In the genomic region with DNA sequence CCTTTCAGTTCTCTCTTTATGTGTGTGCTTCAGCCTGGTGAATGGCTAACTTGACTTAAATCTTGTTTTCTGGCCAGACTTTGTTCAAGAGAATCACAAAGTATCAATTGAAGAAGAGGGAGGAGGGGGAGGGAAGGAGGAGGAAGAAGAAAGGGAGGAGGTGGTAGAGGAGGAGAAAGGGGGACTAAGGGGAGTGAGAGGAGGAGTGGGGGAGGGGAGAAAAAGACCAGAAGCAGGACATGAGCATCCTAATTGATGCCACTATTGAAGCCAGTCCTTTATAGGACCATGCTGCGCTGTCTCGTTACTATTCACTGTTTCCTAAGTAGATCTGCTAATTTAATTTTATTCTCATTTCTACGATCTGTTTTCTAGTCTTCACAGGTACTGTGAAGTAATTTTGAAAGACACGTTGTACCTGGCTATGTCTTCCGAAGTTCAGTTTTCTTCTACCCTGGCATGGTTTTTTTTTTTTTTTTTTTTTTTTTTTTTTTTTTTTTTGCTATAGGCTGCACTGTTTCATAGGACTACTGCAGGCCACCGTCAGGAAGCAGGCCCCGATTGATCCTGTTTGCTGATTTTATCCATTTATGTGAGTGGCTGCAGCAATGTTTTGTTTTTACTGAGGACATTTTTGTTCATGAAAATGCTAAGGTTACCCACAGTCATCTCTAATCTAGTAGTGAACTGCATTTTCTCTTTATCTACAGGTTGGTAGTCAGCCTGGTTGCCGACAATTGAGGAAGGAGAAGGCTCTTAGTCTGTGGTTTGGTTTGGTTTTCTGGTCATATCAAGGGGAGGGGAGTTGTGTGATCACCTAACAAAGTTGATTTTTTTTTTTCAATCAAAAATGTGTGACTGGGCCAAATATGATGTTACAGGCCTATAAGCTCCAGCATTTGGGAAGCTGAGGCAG, we compare ENCODE assay signal across 12 mouse cellular contexts.
DNase-seq lines count a peak whose midpoint lies in the region; ATAC-seq lines count a peak whose summit lies in the region.
"Had no signal": no experiment of that assay in that cellular context is flagged by ENCODE, and none has a peak within 500 bp of the region (broad histone marks: within the 10 kb centered on the region; RNA-seq: fewer than 3 reads in every experiment).

No protein-coding gene starts in this region.

- H3K9ac ChIP-seq in heart, embryonic 13.5 days: no peak overlapping the region
- no peak overlapping the region for H3K9ac ChIP-seq in heart, embryonic 12.5 days
- no peak overlapping the region for H3K9ac ChIP-seq in hindbrain, embryonic 14.5 days
- no peak overlapping the region for H3K9ac ChIP-seq in neural tube, embryonic 14.5 days (replicated peaks; ENCODE audit: low read depth, low read length)

- 0 out of 2 replicates have a peak overlapping the region, but pooled peaks have one; percentile 3 for H3K4me2 ChIP-seq in heart, embryonic 13.5 days
- H3K4me2 ChIP-seq in heart, embryonic 12.5 days: no peak overlapping the region
- H3K4me2 ChIP-seq in hindbrain, embryonic 14.5 days (replicated peaks): no peak overlapping the region
- no peak overlapping the region for H3K4me2 ChIP-seq in neural tube, embryonic 14.5 days (ENCODE audit: low read depth, low read length)

- ATAC-seq in heart, embryonic 13.5 days (ENCODE audit: extremely low read depth, insufficient number of reproducible peaks, low FRiP score, low TSS enrichment): no peak
- ATAC-seq in heart, embryonic 12.5 days (ENCODE audit: insufficient number of reproducible peaks, low FRiP score): no peak
- ATAC-seq in hindbrain, embryonic 14.5 days (ENCODE audit: low FRiP score): peak; percentile 57; the same call in 1 of the 2 replicates
- ATAC-seq in neural tube, embryonic 14.5 days (ENCODE audit: low read depth): peak; percentile 68

- H3K4me1 ChIP-seq in heart, embryonic 13.5 days: peaks cover 13% of the 10 kb centered on the region
- H3K4me1 ChIP-seq in heart, embryonic 12.5 days (replicated peaks): no peaks in the 10 kb centered on the region
- H3K4me1 ChIP-seq in hindbrain, embryonic 14.5 days (replicated peaks; ENCODE audit: control insufficient read depth, insufficient read depth, low read length): peaks cover 6% of the 10 kb centered on the region
- peaks cover 6% of the 10 kb centered on the region for H3K4me1 ChIP-seq in neural tube, embryonic 14.5 days (ENCODE audit: control insufficient read depth, insufficient read depth, low read length)

- no peaks in the 10 kb centered on the region for H3K27me3 ChIP-seq in heart, embryonic 13.5 days (replicated peaks)
- no peaks in the 10 kb centered on the region for H3K27me3 ChIP-seq in heart, embryonic 12.5 days (replicated peaks)
- no peaks in the 10 kb centered on the region for H3K27me3 ChIP-seq in hindbrain, embryonic 14.5 days (ENCODE audit: control insufficient read depth, insufficient read depth, low read length)
- H3K27me3 ChIP-seq in neural tube, embryonic 14.5 days (ENCODE audit: control insufficient read depth, insufficient read depth, low read length): no peaks in the 10 kb centered on the region

- H3K9me3 ChIP-seq in heart, embryonic 13.5 days: no peaks in the 10 kb centered on the region
- no peaks in the 10 kb centered on the region for H3K9me3 ChIP-seq in heart, embryonic 12.5 days (replicated peaks)
- no peaks in the 10 kb centered on the region for H3K9me3 ChIP-seq in hindbrain, embryonic 14.5 days (ENCODE audit: control insufficient read depth, low read length)
- no peaks in the 10 kb centered on the region for H3K9me3 ChIP-seq in neural tube, embryonic 14.5 days (ENCODE audit: control insufficient read depth, low read length)

- H3K27ac ChIP-seq in heart, embryonic 13.5 days (replicated peaks): peak overlapping the region; percentile 31
- no peak overlapping the region; the same call in 1 of the 2 replicates for H3K27ac ChIP-seq in heart, embryonic 12.5 days (ENCODE audit: poor library complexity, severe bottlenecking)
- H3K27ac ChIP-seq in hindbrain, embryonic 14.5 days: no peak overlapping the region
- H3K27ac ChIP-seq in neural tube, embryonic 14.5 days (ENCODE audit: low read depth, low read length): no peak overlapping the region
- H3K27ac ChIP-seq: kidney, postnatal 0 days had no signal

- no peak overlapping the region for H3K4me3 ChIP-seq in heart, embryonic 13.5 days
- H3K4me3 ChIP-seq in heart, embryonic 12.5 days: no peak overlapping the region
- no peak overlapping the region for H3K4me3 ChIP-seq in hindbrain, embryonic 14.5 days (replicated peaks; ENCODE audit: low read length)
- H3K4me3 ChIP-seq in neural tube, embryonic 14.5 days (ENCODE audit: low read depth, low read length): no peak overlapping the region

- WGBS in heart, embryonic 13.5 days: 75% methylated on average over 8 of the region's 8 CpGs
- 69% methylated on average over 8 of the region's 8 CpGs for WGBS in heart, embryonic 12.5 days
- whole genome bisulfite sequencing in hindbrain, embryonic 14.5 days: 34% methylated on average over 8 of the region's 8 CpGs
- WGBS in neural tube, embryonic 14.5 days: 35% methylated on average over 8 of the region's 8 CpGs

- peak; percentile 61 for DNase-seq in embryo, embryonic 10 days (ENCODE audit: low spot score)
- no peak for DNase-seq in hindbrain, embryonic 14.5 days (ENCODE audit: low spot score)
- no peak for DNase-seq in lung, postnatal 14 days
- DNase-seq in frontal cortex, postnatal 14 days (ENCODE audit: low spot score in 2 of 2): no peak
- DNase-seq in urinary bladder, postnatal 36 days (ENCODE audit: low spot score in 2 of 2): no peak
- DNase-seq: adrenal gland, adult 2 months; right cerebral cortex, postnatal 25 days; thymus, postnatal 36 days had no signal

- no peaks in the 10 kb centered on the region for H3K36me3 ChIP-seq in heart, embryonic 13.5 days
- H3K36me3 ChIP-seq in heart, embryonic 12.5 days: no peaks in the 10 kb centered on the region
- H3K36me3 ChIP-seq in hindbrain, embryonic 14.5 days (replicated peaks; ENCODE audit: control insufficient read depth, insufficient read depth): no peaks in the 10 kb centered on the region
- no peaks in the 10 kb centered on the region for H3K36me3 ChIP-seq in neural tube, embryonic 14.5 days (ENCODE audit: control insufficient read depth, insufficient read depth, low read length)

Comparison
In these comparisons a context has a peak if more than half of its experiments do, and no peak if none do; other contexts are left out.
1. ATAC-seq: peak in hindbrain, embryonic 14.5 days (single experiment) and neural tube, embryonic 14.5 days (single experiment); none in heart, embryonic 13.5 days (single experiment) and heart, embryonic 12.5 days (single experiment).